Mouse (Mus musculus) liver, adult 2 months (tissue): ENCODE measurements around the gene Slc22a23. TPM values are rescaled to one million over a fixed set of nuclear protein-coding genes. Genes with fewer than 3 reads are reported as not detected.

Experiments
- DNase-seq: peaks from one replicate; pipeline ENCODE4 v3.0.0-alpha.2; 2011; ENCODE audit warnings: low read depth, low spot score; ENCODE audit errors: extremely low read depth
- H3K27ac ChIP-seq: fragments of 200-500 bp; replicated peaks from 2 replicates; pipeline ENCODE4 v1.5.1; 2012; ENCODE audit warnings: low read depth, mild to moderate bottlenecking, control low read depth, inconsistent platforms, low read length; ENCODE audit not compliant: insufficient read depth
- H3K27me3 ChIP-seq: fragments of 200-500 bp; 2 replicates; pipeline ENCODE4 v1.6.1; 2012; ENCODE audit warnings: mild to moderate bottlenecking, moderate library complexity, low read length, inconsistent platforms; ENCODE audit not compliant: control insufficient read depth, insufficient read depth
- H3K36me3 ChIP-seq: fragments of 200-500 bp; 2 replicates; pipeline ENCODE4 v1.6.1; 2012; ENCODE audit warnings: low read length, inconsistent platforms; ENCODE audit not compliant: control insufficient read depth, insufficient read depth
- H3K4me1 ChIP-seq: fragments of 200-500 bp; 2 replicates; pipeline ENCODE4 v1.6.1; 2011; ENCODE audit warnings: low read length; ENCODE audit not compliant: control insufficient read depth, insufficient read depth
- H3K4me3 ChIP-seq: fragments of 200-500 bp; 2 replicates; pipeline ENCODE4 v1.5.1; 2011; ENCODE audit warnings: low read depth, mild to moderate bottlenecking, control low read depth, low read length, moderate library complexity; ENCODE audit not compliant: insufficient read depth
- H3K79me2 ChIP-seq: fragments of 200-500 bp; 2 replicates; pipeline ENCODE4 v1.6.1; 2012; ENCODE audit warnings: inconsistent platforms, mild to moderate bottlenecking, low read length, moderate library complexity; ENCODE audit not compliant: control insufficient read depth, insufficient read depth
- H3K9ac ChIP-seq: fragments of 200-500 bp; 2 replicates; pipeline ENCODE4 v1.6.1; 2012; ENCODE audit warnings: low read depth, mild to moderate bottlenecking, control low read depth, inconsistent platforms, low read length
- CTCF ChIP-seq: fragments of 200-500 bp; IDR thresholded peaks from 2 replicates; pipeline ENCODE4 v1.5.1; 2011; ENCODE audit warnings: low read depth, low read length, control low read depth
- POLR2A ChIP-seq: fragments of 200-500 bp; IDR thresholded peaks from 2 replicates; pipeline ENCODE4 v1.6.1; 2011; ENCODE audit warnings: low read length, control low read depth; ENCODE audit not compliant: insufficient read depth; ENCODE audit errors: extremely low read depth
- WGBS: fragments of 180-500 bp; shearing (Covaris S2); methylation state at CpG from one replicate; pipeline ENCODE4 v1.1.7; 2018; 5-methylcytosine and 5-hydroxymethylcytosine counted together
- polyA plus RNA-seq: library from polyadenylated mRNA; depleted of rRNA; stranded (reverse); fragments of >200 nt; gene quantifications from 2 replicates; pipeline ENCODE4 v1.2.3, GENCODE M21; 2012
- total RNA-seq: library from RNA; depleted of rRNA; stranded (reverse); fragments of >200 nt; gene quantifications from 2 replicates; pipeline ENCODE4 v1.2.3, GENCODE M21; 2014

Slc22a23 gene
- total and polyA plus RNA-seq, 2 experiments = 31.6 to 50.6 TPM

- no peaks in the 10 kb centered on the region for H3K36me3 ChIP-seq
- no peaks in the 10 kb centered on the region for H3K27me3 ChIP-seq
- H3K79me2 ChIP-seq = peaks cover 10% of the 10 kb centered on the region; the same call in 1 of the 2 replicates
- TF ChIP-seq POLR2A = no peak
- no peak for TF ChIP-seq CTCF
- peak overlapping the region; percentile 22 for H3K27ac ChIP-seq
- H3K9ac ChIP-seq = no peak overlapping the region
- peaks cover 24% of the 10 kb centered on the region for H3K4me1 ChIP-seq
- no peak for DNase-seq
- H3K4me3 ChIP-seq = no peak overlapping the region
- 43% methylated on average over 7 of the region's 7 CpGs for WGBS
These were observed 87.8 kb downstream of the Slc22a23 start for GRCm38 (mm10) chr13:34257177-34257576.

- H3K4me3 ChIP-seq = no peak overlapping the region
- H3K4me1 ChIP-seq = peaks cover 24% of the 10 kb centered on the region
- TF ChIP-seq POLR2A = no peak
- WGBS = 10% methylated on average over 2 of the region's 2 CpGs
- peaks cover 10% of the 10 kb centered on the region; the same call in 1 of the 2 replicates for H3K79me2 ChIP-seq
- H3K27ac ChIP-seq = peak overlapping the region; percentile 59
- no peaks in the 10 kb centered on the region for H3K36me3 ChIP-seq
- H3K9ac ChIP-seq = no peak overlapping the region
- peak; percentile 91 for DNase-seq
- no peaks in the 10 kb centered on the region for H3K27me3 ChIP-seq
These were observed 88.3 kb downstream of the Slc22a23 start for GRCm38 (mm10) chr13:34256676-34257075.

GRCm38 (mm10) chr13:34255297-34255696 is 89.7 kb downstream of the Slc22a23 start:
- H3K4me3 ChIP-seq = no peak overlapping the region
- H3K27me3 ChIP-seq = no peaks in the 10 kb centered on the region
- peaks cover 10% of the 10 kb centered on the region; the same call in 1 of the 2 replicates for H3K79me2 ChIP-seq
- no peak overlapping the region for H3K9ac ChIP-seq
- peak; percentile 69 for DNase-seq
- peaks cover 27% of the 10 kb centered on the region for H3K4me1 ChIP-seq
- WGBS = 13% methylated on average over 3 of the region's 3 CpGs
- H3K27ac ChIP-seq = peak overlapping the region; percentile 55
- TF ChIP-seq POLR2A (no peak), CTCF (no peak)
- no peaks in the 10 kb centered on the region for H3K36me3 ChIP-seq

GRCm38 (mm10) chr13:34254691-34255090 is 90.3 kb downstream of the Slc22a23 start:
- 6% methylated on average over 5 of the region's 5 CpGs for WGBS
- no peaks in the 10 kb centered on the region for H3K27me3 ChIP-seq
- peak overlapping the region; percentile 55 for H3K27ac ChIP-seq
- H3K4me1 ChIP-seq = peaks cover 27% of the 10 kb centered on the region
- no peak overlapping the region for H3K9ac ChIP-seq
- no peaks in the 10 kb centered on the region for H3K36me3 ChIP-seq
- H3K79me2 ChIP-seq = peaks cover 10% of the 10 kb centered on the region; the same call in 1 of the 2 replicates
- peak; percentile 96 for DNase-seq
- TF ChIP-seq POLR2A (no peak), CTCF (no peak)
- H3K4me3 ChIP-seq = no peak overlapping the region

GRCm38 (mm10) chr13:34253736-34254135 is 91.2 kb downstream of the Slc22a23 start:
- no peaks in the 10 kb centered on the region for H3K36me3 ChIP-seq
- peaks cover 27% of the 10 kb centered on the region for H3K4me1 ChIP-seq
- no peak for DNase-seq
- H3K9ac ChIP-seq = no peak overlapping the region
- TF ChIP-seq CTCF (no peak), POLR2A (no peak)
- H3K79me2 ChIP-seq = peaks cover 14% of the 10 kb centered on the region; the same call in 1 of the 2 replicates
- 84% methylated on average over 3 of the region's 3 CpGs for WGBS
- peak overlapping the region; percentile 55; the same call in 1 of the 2 replicates for H3K27ac ChIP-seq
- H3K27me3 ChIP-seq = no peaks in the 10 kb centered on the region
- H3K4me3 ChIP-seq = no peak overlapping the region
